Mouse (Mus musculus): ENCODE measurements around the gene Stat5b. TPM values are rescaled to one million over a fixed set of nuclear protein-coding genes. Genes with fewer than 3 reads are reported as not detected.

Gene Stat5b
- total RNA-seq, 2 experiments from 2014 or later: 12.2 to 13.0 TPM

GRCm38 (mm10) chr11:100738749-100739148, 111.8 kb downstream of the Stat5b start:
- DNase-seq (ENCODE audit: low spot score in 2 of 2): no peak

DNA sequence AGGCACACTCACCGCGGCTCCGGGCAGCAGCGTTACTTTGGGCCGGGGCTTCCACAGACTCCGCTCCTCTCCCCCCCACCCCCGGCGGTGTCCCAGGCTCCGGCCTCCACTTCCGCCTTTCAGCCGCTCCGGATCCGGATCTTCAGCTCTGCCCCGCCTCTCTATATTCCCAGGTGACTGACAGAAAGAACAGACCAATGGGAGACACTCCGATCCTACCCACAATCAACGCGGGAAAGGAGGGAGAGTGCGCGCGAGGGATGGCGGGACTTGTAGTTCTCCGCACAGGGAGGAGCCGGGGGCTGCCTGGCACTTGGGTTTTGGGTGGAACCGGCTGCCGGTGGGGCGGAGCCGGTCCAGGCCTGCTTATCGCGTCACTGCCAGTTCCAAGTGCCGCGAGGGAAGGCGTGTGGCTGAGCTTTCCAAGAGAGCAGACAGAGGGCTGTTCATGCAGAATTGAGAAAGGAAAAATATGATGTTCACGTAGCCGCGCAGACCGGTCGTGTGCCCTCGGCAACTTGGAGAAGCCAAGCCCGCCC, 112.4 kb downstream of the Stat5b start, which contains the start of gene Rab5c:
Rab5c (minus strand) TSS at position 150 of the 539 bp plus-strand sequence.
- peak; percentile 98 for DNase-seq (ENCODE audit: low spot score in 2 of 2)

GRCm38 (mm10) chr11:100737105-100737733, 113.3 kb downstream of the Stat5b start:
- DNase-seq (ENCODE audit: low spot score in 2 of 2): no peak

- DNase-seq (ENCODE audit: low spot score in 2 of 2): no peak
Observed at GRCm38 (mm10) chr11:100736746-100737080, 113.8 kb downstream of the Stat5b start.

- DNase-seq (ENCODE audit: low spot score in 2 of 2): no peak
Observed at GRCm38 (mm10) chr11:100735954-100736745, 114.4 kb downstream of the Stat5b start.

GRCm38 (mm10) chr11:100735134-100735865, 115.2 kb downstream of the Stat5b start:
- no peak for DNase-seq (ENCODE audit: low spot score in 2 of 2)

Other genes with a start within 250 kb of the Stat5b start
- gene Nkiras2, start 231.5 kb downstream of the Stat5b start, total RNA-seq (2021): 10 to 100 TPM; 25.6 to 27.9 TPM
- 100 to 1,000 TPM; 250 to 255 TPM for gene Dnajc7, start 230.6 kb downstream of the Stat5b start, total RNA-seq (2021)
- under 1 TPM; 0.54 to 0.57 TPM for gene Zfp385c, start 158.3 kb downstream of the Stat5b start, total RNA-seq (2021)
- 1 to 10 TPM; 1.2 to 1.9 TPM for gene Dhx58, start 146.5 kb downstream of the Stat5b start, total RNA-seq (2021)
- 10 to 100 TPM; 61.6 to 66.2 TPM for gene Kat2a, start 138.3 kb downstream of the Stat5b start, total RNA-seq (2021)
- gene Hspb9, start 136.9 kb downstream of the Stat5b start, total RNA-seq (2021): not detected
- 100 to 1,000 TPM; 152 to 165 TPM for gene Rab5c, start 112.5 kb downstream of the Stat5b start, total RNA-seq (2021)
- 1 to 10 TPM; 1.5 to 2.2 TPM for gene Kcnh4, start 90.8 kb downstream of the Stat5b start, total RNA-seq (2021)
- gene Hcrt, start 87.8 kb downstream of the Stat5b start, total RNA-seq (2021): under 1 TPM in 1 of 2 experiments, not detected in 1; 0.62 TPM
- 1 to 10 TPM; 5.5 to 7.2 TPM for gene Ghdc, start 79.8 kb downstream of the Stat5b start, total RNA-seq (2021)
- 1 to 10 TPM; 2.4 to 3.9 TPM for gene Stat5a, start 8.6 kb upstream of the Stat5b start, total RNA-seq (2021)
- 10 to 100 TPM; 35.9 to 39.0 TPM for gene Stat3, start 88.8 kb upstream of the Stat5b start, total RNA-seq (2021)
- 10 to 100 TPM; 20.5 to 20.6 TPM for gene Cavin1, start 120.2 kb upstream of the Stat5b start, total RNA-seq (2021)
- 100 to 1,000 TPM; 424 to 431 TPM for gene Atp6v0a1, start 158.7 kb upstream of the Stat5b start, total RNA-seq (2021)
- 1 to 10 TPM; 8.6 to 9.9 TPM for gene Naglu, start 219.3 kb upstream of the Stat5b start, total RNA-seq (2021)
- gene Hsd17b1, start 227.7 kb upstream of the Stat5b start, total RNA-seq (2021): under 1 TPM; 0.33 to 0.37 TPM
- gene Coasy, start 231.8 kb upstream of the Stat5b start, total RNA-seq (2021): 10 to 100 TPM; 32.9 to 37.7 TPM
- gene Mlx, start 236.6 kb upstream of the Stat5b start, total RNA-seq (2021): 10 to 100 TPM; 39.2 to 50.3 TPM
- gene Psmc3ip, start 244.7 kb upstream of the Stat5b start, total RNA-seq (2021): 1 to 10 TPM; 5.8 to 7.0 TPM

All from layer of hippocampus, postnatal 10 days (tissue).